Mouse (Mus musculus): ENCODE measurements around the gene Amhr2. TPM values are rescaled to one million over a fixed set of nuclear protein-coding genes. Genes with fewer than 3 reads are reported as not detected.

The Amhr2 gene
- polyA plus RNA-seq, 1 experiment = 4.8 TPM

GRCm38 (mm10) chr15:102459381-102459780, 14.2 kb downstream of the Amhr2 start:
- Histone ChIP-seq H3K4me1 (ENCODE audit: control insufficient read depth, insufficient read depth, low read length) (peaks cover 2% of the 10 kb centered on the region), H3K4me3 (replicated peaks; ENCODE audit: control insufficient read depth, low read depth, low read length) (peak overlapping the region; percentile 72), H3K27ac (ENCODE audit: control insufficient read depth, insufficient read depth, low read depth, low read length, poor library complexity) (peak overlapping the region; percentile 54)
- WGBS = 13% methylated on average over 6 of the region's 6 CpGs
- TF ChIP-seq CTCF (IDR thresholded peaks at IDR 0.05; ENCODE audit: control insufficient read depth, insufficient read depth, low read length) (no peak), POLR2A (IDR thresholded peaks at IDR 0.05; ENCODE audit: borderline replicate concordance, control insufficient read depth, low read depth, low read length) (no peak)

GRCm38 (mm10) chr15:102459847-102460246, 14.7 kb downstream of the Amhr2 start:
- WGBS = 2% methylated on average over 5 of the region's 5 CpGs
- Histone ChIP-seq H3K4me1 (ENCODE audit: control insufficient read depth, insufficient read depth, low read length) (peaks cover 2% of the 10 kb centered on the region), H3K27ac (ENCODE audit: control insufficient read depth, insufficient read depth, low read depth, low read length, poor library complexity) (peak overlapping the region; percentile 54), H3K4me3 (replicated peaks; ENCODE audit: control insufficient read depth, low read depth, low read length) (peak overlapping the region; percentile 67)
- TF ChIP-seq POLR2A (IDR thresholded peaks at IDR 0.05; ENCODE audit: borderline replicate concordance, control insufficient read depth, low read depth, low read length) (no peak), CTCF (IDR thresholded peaks at IDR 0.05; ENCODE audit: control insufficient read depth, insufficient read depth, low read length) (no peak)

DNA sequence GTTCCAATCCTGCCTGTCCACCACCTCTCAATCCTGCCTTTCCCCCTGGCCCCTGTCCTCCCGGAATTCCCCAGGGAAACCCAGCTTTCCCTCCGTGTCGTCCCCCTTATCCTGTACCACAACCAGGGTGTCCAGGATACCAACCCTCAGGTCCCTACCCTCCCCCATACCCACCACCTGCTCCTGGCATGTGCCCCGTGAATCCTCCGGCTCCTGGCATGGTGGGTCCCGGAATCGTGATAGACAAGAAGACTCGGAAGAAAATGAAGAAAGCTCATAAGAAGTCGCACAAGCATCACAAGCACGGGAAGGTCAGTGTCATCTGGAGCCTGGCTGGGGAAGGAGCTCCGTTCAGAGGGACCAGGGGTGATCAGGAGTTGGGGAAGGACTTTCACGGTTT, 15.2 kb downstream of the Amhr2 start:
- peaks cover 2% of the 10 kb centered on the region for H3K4me1 ChIP-seq (ENCODE audit: control insufficient read depth, insufficient read depth, low read length)
- WGBS = 37% methylated on average over 12 of the region's 12 CpGs
- peak overlapping the region; percentile 49 for H3K27ac ChIP-seq (ENCODE audit: control insufficient read depth, insufficient read depth, low read depth, low read length, poor library complexity)
- no peak for TF ChIP-seq CTCF (IDR thresholded peaks at IDR 0.05; ENCODE audit: control insufficient read depth, insufficient read depth, low read length)
- TF ChIP-seq POLR2A (IDR thresholded peaks at IDR 0.05; ENCODE audit: borderline replicate concordance, control insufficient read depth, low read depth, low read length) = no peak
- H3K4me3 ChIP-seq (replicated peaks; ENCODE audit: control insufficient read depth, low read depth, low read length) = peak overlapping the region; percentile 67

DNA sequence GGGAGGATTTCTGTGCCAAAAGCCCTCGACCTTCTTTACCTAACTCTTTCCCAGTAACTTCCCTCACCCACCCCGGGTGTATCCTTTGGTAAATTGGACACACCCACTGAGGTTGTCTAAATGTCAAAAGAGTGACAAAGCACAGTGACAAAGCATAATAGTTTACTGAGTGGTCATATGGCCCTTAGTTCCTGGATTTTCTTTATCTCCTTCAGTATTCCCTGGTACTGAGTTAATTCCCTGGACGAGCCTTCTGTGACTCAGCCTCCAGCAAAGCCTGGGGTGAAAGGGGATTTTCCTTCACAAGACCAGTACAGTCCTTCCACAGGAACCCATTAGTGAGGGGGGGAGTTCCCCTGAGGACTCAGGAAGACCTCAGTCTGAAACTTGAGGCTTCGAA, 15.8 kb downstream of the Amhr2 start:
- H3K27ac ChIP-seq (ENCODE audit: control insufficient read depth, insufficient read depth, low read depth, low read length, poor library complexity) = peak overlapping the region; percentile 53; the same call in 1 of the 2 replicates
- WGBS = 6% methylated on average over 4 of the region's 4 CpGs
- TF ChIP-seq CTCF (IDR thresholded peaks at IDR 0.05; ENCODE audit: control insufficient read depth, insufficient read depth, low read length) (no peak), POLR2A (IDR thresholded peaks at IDR 0.05; ENCODE audit: borderline replicate concordance, control insufficient read depth, low read depth, low read length) (no peak)
- peak overlapping the region; percentile 67 for H3K4me3 ChIP-seq (replicated peaks; ENCODE audit: control insufficient read depth, low read depth, low read length)
- peaks cover 2% of the 10 kb centered on the region for H3K4me1 ChIP-seq (ENCODE audit: control insufficient read depth, insufficient read depth, low read length)

- H3K4me1 ChIP-seq (ENCODE audit: control insufficient read depth, insufficient read depth, low read length) = peaks cover 2% of the 10 kb centered on the region
- 63% methylated on average over 9 of the region's 9 CpGs for WGBS
- H3K4me3 ChIP-seq (replicated peaks; ENCODE audit: control insufficient read depth, low read depth, low read length) = peak overlapping the region; percentile 51
- H3K27ac ChIP-seq (ENCODE audit: control insufficient read depth, insufficient read depth, low read depth, low read length, poor library complexity) = peak overlapping the region; percentile 53; the same call in 1 of the 2 replicates
- no peak for TF ChIP-seq POLR2A (IDR thresholded peaks at IDR 0.05; ENCODE audit: borderline replicate concordance, control insufficient read depth, low read depth, low read length)
- TF ChIP-seq CTCF (IDR thresholded peaks at IDR 0.05; ENCODE audit: control insufficient read depth, insufficient read depth, low read length) = no peak
Measured at GRCm38 (mm10) chr15:102461430-102462075, 16.4 kb downstream of the Amhr2 start.

- no peak overlapping the region for H3K4me3 ChIP-seq (replicated peaks; ENCODE audit: control insufficient read depth, low read depth, low read length)
- TF ChIP-seq CTCF (IDR thresholded peaks at IDR 0.05; ENCODE audit: control insufficient read depth, insufficient read depth, low read length) (no peak), POLR2A (IDR thresholded peaks at IDR 0.05; ENCODE audit: borderline replicate concordance, control insufficient read depth, low read depth, low read length) (no peak)
- H3K27ac ChIP-seq (ENCODE audit: control insufficient read depth, insufficient read depth, low read depth, low read length, poor library complexity) = no peak overlapping the region
- no peaks in the 10 kb centered on the region; the same call in 1 of the 2 replicates for H3K4me1 ChIP-seq (ENCODE audit: control insufficient read depth, insufficient read depth, low read length)
Measured at GRCm38 (mm10) chr15:102463666-102464065, 18.5 kb downstream of the Amhr2 start.

DNA sequence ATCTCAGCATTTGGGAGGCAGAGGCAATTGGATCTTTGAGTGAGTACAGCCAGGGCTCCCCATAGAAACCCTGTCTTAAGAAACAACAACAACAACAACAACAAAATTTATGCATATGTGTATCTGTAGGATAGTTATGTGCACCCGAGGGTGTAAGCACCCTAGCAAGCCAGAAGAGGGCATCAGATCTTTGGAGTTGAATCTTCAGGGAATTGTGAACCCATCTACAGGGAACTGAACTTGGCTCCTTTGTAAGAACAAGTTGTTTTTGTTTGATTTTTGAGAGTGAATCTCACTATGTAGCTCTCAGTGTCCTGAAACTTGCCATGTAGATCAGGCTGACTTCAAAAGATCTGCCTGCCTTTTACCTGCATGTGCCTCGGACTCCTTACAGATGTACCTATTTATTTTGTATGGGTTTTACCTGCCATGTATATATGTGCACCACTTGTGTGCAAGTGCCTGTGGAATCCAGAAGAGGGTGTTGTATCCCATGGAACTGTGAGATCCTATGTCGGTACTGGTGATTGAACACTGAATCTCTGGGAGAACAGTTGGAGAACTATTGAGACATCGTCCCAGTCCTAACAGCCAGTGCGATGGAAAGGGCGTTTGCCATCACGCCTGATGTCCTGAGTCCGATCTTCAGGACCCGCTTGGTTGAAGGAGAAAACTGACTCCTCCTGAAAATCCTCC, 23.7 kb downstream of the Amhr2 start:
- WGBS = 93% methylated on average over 9 of the region's 9 CpGs
- TF ChIP-seq POLR2A (IDR thresholded peaks at IDR 0.05; ENCODE audit: borderline replicate concordance, control insufficient read depth, low read depth, low read length) (no peak), CTCF (IDR thresholded peaks at IDR 0.05; ENCODE audit: control insufficient read depth, insufficient read depth, low read length) (no peak)

DNA sequence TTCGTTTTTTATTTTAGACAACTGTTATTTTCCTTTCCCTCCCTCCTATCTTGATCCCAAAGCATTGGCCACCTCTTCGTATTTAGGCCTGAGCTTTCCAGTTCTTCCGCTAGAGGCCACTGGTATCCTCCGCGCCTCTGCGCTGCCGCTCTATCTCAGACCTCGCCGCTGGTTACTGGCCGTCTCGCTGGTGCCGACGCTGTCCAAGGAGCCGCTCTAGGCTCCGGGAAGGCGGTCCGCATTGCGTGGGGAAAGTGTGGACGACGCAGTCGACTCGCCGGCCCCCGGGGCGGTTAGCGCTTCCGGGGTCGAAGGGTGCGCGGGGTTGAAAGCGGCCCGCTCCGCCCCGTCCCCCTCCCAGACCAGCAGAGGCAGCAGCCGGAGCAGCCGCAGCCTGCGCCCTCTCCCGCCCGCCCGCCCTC, 25.0 kb downstream of the Amhr2 start, which contains the start of gene Pcbp2:
Gene Pcbp2, plus strand, starts transcription at position 357 of the 422 bp plus-strand sequence.
- under 1% methylated on average over 34 of the region's 40 CpGs for WGBS
- Histone ChIP-seq H3K4me1 (ENCODE audit: control insufficient read depth, insufficient read depth, low read length) (no peaks in the 10 kb centered on the region), H3K27ac (ENCODE audit: control insufficient read depth, insufficient read depth, low read depth, low read length, poor library complexity) (peak within 1 kb of the TSS; percentile 87)

More for the DNA sequence above, 23.7 kb downstream of the Amhr2 start:
- Histone ChIP-seq H3K27ac (ENCODE audit: control insufficient read depth, insufficient read depth, low read depth, low read length, poor library complexity) (no peak overlapping the region), H3K4me1 (ENCODE audit: control insufficient read depth, insufficient read depth, low read length) (no peaks in the 10 kb centered on the region), H3K4me3 (replicated peaks; ENCODE audit: control insufficient read depth, low read depth, low read length) (no peak overlapping the region)

More for the DNA sequence above, 25.0 kb downstream of the Amhr2 start, which contains the start of gene Pcbp2:
- TF ChIP-seq CTCF (IDR thresholded peaks at IDR 0.05; ENCODE audit: control insufficient read depth, insufficient read depth, low read length) (peak; percentile 83), POLR2A (IDR thresholded peaks at IDR 0.05; ENCODE audit: borderline replicate concordance, control insufficient read depth, low read depth, low read length) (peak; percentile 52; the same call in 1 of the 2 replicates)
- peak within 1 kb of the TSS; percentile 98 for H3K4me3 ChIP-seq (replicated peaks; ENCODE audit: control insufficient read depth, low read depth, low read length)

Data from bone marrow, adult 2 months (tissue).